Mouse (Mus musculus) bone marrow macrophage, adult 2 months (primary cell): ENCODE measurements around the gene Apoc2. TPM values are rescaled to one million over a fixed set of nuclear protein-coding genes. Genes with fewer than 3 reads are reported as not detected.
"Not testable (repeated sequence)": the region's sequence is repeated elsewhere in the genome, so short reads cannot be mapped to it uniquely, and the experiment has no call there.

Experiments used
- H3K27ac ChIP-seq: 2 replicates; pipeline ENCODE4 v1.5.1; 2012; ENCODE audit warnings: low read depth, low read length; ENCODE audit not compliant: insufficient read depth
- H3K4me1 ChIP-seq: 2 replicates; pipeline ENCODE4 v1.6.1; 2012; ENCODE audit warnings: low read length; ENCODE audit not compliant: control insufficient read depth, insufficient read depth
- H3K4me3 ChIP-seq: 2 replicates; pipeline ENCODE4 v1.5.1; 2012; ENCODE audit warnings: mild to moderate bottlenecking, low read length, moderate library complexity; ENCODE audit not compliant: insufficient read depth
- CTCF ChIP-seq: IDR thresholded peaks from 2 replicates; pipeline ENCODE4 v1.5.1; 2012; ENCODE audit warnings: low read depth, mild to moderate bottlenecking, low read length, moderate library complexity
- POLR2A ChIP-seq: IDR thresholded peaks from 2 replicates; pipeline ENCODE4 v1.6.1; 2012; ENCODE audit warnings: mild to moderate bottlenecking, low read depth, low read length, borderline replicate concordance
- polyA plus RNA-seq: library from polyadenylated mRNA; stranded (reverse); fragments of >200 nt; gene quantifications from 2 replicates; pipeline ENCODE4 v1.2.4, GENCODE M21; 2012; ENCODE audit not compliant: missing spikeins, insufficient read depth, insufficient read length

The Apoc2 gene
- polyA plus RNA-seq, 1 experiment, result 56.2 TPM

DNA sequence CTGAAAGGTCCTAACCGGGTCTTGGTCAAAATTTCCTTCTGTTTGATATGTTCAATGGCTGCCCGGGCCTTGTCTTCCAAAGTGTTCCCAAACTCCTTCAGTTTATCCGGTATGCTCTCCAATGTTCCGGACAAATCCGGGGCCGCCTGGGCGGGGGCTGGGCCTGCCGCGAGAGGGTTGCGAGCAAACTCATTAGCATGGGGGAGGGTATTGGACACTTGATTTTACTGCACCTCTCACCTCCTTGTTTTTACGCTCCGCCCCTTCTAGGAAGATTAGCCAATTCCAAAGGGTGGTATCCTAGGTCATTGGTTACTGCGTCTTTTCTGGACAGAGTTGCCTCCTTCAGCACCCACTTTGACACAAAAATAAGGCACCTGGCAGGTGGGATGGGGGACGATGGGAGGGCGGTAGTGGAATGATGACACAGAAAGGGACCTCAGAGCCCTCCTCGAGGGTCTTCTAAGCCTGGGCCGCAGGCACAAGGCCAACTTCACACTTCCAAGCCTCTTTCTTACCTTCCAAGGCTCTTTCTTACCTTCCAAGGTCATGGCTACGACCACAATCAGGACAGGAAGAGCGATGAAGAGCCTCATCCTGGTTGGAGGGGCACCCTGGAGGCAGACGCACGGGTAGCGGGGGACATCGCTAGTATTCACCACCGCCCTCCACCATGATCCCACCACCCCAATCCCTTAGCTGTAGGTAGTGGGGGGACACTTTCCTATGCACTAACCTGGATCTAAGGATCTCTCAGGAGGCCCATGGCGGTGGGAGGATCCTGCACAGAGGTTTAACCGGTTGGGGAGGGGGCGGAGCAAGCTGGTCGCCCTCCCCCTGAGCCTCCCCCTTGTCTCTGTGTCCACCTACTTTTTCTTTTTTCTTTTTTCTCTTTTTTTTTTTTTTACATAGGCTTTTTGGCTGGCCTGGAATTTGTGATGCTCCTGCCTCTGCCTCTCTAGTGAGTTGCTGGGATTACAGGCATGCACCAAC, 14.4 kb upstream of the Apoc2 start, which contains the start of gene Apoc1:
Gene Apoc1, minus strand, starts transcription at position 788 of the 993 bp plus-strand sequence.
- Histone ChIP-seq H3K4me3 (no peak within 1 kb of the TSS), H3K27ac (peak within 1 kb of the TSS; percentile 98), H3K4me1 (peaks cover 37% of the 10 kb centered on the region)
- no peak for TF ChIP-seq CTCF
- TF ChIP-seq POLR2A, result no peak

DNA sequence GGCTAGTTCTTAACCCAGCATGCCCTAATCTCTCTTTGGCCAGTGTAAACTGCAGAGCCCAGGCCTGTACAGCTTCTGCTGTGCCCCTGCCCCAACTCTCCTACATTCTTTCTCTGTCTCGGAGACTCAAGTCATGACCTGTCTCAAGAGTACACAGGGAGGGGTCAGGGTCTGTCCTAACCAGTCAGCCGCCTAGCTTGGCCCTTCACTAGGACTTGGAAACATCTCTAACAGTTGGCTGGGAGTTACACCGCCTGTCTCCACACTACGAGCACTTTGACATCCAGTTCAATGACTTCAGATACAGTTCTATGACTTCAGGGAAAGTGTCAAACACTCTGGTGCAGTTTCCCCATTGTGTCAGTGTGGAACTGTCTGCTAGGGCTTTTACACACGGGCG, 13.7 kb upstream of the Apoc2 start:
- TF ChIP-seq POLR2A (no peak), CTCF (no peak)
- peaks cover 42% of the 10 kb centered on the region for H3K4me1 ChIP-seq
- H3K27ac ChIP-seq, result no peak overlapping the region
- H3K4me3 ChIP-seq, result no peak overlapping the region

DNA sequence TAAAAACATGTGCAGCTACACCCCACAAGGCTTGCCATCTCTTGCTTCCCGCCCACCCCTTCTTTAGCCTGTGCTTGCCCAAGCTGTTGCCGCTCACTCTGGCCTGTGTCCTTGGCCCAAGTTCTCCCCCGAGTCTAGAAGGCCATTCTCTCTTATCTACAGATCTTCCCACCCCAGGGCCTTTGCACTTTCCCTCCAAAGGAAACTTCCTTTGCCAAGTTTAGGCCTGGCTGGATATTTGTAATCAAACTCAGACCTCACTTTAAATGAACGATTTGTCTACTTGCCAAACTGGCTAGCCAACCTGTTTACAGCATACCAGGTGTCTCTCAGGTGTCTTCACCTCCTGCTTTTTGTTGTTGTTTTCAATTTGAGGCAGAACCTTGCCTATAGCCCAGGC, 13.1 kb upstream of the Apoc2 start:
- peaks cover 38% of the 10 kb centered on the region for H3K4me1 ChIP-seq
- TF ChIP-seq POLR2A, result no peak
- no peak for TF ChIP-seq CTCF
- no peak overlapping the region for H3K27ac ChIP-seq
- no peak overlapping the region for H3K4me3 ChIP-seq

DNA sequence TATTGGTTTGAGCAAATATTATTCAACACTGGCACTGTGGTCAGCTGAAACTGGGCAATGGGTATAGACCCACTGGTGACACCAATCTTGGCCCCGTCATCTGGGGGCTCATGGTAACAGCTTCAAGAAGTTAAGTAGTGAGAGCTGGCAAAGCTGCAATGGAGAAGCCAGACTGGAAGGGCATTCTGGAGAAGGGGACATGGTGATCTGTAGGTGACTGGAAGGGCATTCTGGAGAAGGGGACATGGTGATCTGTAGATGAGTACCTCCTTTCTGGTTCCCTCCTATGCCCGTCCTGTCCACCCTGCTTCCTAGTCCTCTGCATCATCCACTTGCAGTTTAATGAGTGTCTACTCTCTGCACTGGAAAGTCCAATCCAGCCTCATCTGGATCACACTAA, 10.9 kb upstream of the Apoc2 start:
- peaks cover 34% of the 10 kb centered on the region for H3K4me1 ChIP-seq
- no peak overlapping the region for H3K4me3 ChIP-seq
- no peak for TF ChIP-seq CTCF
- no peak for TF ChIP-seq POLR2A
- no peak overlapping the region for H3K27ac ChIP-seq

DNA sequence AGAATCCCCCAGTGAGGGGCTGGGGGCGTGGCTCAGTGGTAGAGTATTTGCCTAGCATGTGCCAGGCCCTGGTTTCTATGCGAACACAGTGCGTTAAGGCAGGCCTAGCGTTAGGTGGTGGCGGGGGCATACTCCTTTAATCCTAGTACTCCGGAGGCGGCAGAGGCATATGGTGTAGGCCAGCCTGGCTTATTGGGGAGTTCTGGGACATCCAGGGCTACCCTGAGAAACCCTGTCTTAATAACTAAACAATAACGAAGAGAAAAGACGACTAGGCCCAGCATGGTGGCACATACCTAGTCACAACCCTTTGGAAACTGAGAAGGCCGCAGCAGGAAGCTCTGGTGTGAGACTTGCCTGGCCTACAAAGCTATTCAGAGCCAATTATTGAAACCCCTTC, 10.4 kb upstream of the Apoc2 start:
- Histone ChIP-seq H3K27ac (no peak overlapping the region), H3K4me1 (peaks cover 35% of the 10 kb centered on the region), H3K4me3 (no peak overlapping the region)
- no peak for TF ChIP-seq POLR2A

DNA sequence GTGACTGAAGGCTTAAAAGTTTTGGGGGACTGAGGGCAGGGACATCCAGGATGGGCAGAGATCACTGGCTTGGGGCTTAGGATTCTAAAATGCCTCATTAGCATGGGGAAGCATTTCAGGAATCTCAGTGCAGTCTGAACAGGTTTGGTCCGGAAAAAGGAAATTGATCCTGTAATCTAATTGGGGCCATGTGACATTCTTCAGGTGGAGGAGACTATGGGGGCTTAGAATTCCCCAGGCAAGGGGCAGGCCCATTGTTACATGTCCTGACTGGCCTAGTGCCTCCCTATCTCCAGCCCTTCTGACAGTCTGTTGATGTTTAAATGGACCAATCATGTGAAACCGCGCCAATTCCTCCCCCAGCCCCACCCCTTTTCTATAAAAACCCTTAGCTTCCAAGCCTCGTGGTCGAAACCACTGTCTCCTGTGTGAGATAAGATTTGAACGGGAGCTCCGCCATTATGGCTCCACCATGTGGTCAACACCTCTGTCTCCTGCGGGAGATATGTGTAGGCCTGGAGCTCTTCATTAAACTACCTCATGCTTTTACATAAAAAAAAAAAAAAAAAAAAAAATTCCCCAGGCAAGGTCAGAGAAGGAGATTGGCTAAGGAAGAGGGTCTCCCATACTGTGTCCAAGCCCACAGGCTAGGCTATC, 9.3 kb upstream of the Apoc2 start:
- H3K4me3 ChIP-seq, H3K27ac ChIP-seq: not testable (repeated sequence)
- H3K4me1 ChIP-seq, result peaks cover 31% of the 10 kb centered on the region

DNA sequence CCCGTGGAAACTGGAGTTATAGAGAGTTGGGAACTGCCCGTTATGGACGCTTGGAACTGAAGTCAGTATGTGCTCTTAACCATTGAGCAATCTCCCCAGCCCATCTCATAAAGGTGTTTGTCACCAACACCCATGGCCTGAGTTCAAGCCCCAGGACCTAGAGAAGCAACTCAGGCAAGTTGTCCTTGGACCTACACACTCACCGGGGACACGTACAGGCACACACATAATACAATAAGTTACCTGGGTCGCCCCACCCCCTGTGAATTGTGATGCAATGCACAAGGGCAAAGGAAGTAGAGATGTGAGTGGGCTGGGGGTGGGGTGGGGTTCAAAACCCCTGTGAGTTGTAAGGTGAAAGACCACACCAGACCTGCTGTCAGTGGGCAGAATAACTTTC, 8.8 kb upstream of the Apoc2 start:
- H3K27ac ChIP-seq, result no peak overlapping the region
- H3K4me3 ChIP-seq, result no peak overlapping the region
- peaks cover 31% of the 10 kb centered on the region for H3K4me1 ChIP-seq
- TF ChIP-seq CTCF (no peak), POLR2A (no peak)

DNA sequence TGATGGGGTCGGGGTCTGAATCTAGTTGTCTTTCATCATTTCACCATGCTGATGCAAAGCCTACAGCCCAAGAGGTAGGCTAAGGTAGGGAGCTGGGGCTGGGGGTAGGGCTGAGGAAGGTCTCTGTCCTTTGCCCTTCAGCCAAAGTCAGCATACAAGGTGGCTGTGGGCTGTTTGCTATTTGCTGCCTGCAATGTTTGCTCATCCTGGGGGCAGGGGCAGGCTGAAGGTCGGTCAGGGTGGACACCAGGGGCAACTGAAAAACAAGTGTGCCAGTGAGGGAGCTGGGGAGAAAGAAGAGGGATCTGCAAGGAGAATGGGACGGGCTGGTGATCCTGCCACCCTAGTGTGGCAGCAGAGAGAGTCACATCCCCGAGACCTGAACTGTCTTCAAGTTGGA, 7.6 kb upstream of the Apoc2 start:
- Histone ChIP-seq H3K4me1 (peaks cover 34% of the 10 kb centered on the region), H3K27ac (no peak overlapping the region), H3K4me3 (no peak overlapping the region)
- TF ChIP-seq CTCF (no peak), POLR2A (no peak)

DNA sequence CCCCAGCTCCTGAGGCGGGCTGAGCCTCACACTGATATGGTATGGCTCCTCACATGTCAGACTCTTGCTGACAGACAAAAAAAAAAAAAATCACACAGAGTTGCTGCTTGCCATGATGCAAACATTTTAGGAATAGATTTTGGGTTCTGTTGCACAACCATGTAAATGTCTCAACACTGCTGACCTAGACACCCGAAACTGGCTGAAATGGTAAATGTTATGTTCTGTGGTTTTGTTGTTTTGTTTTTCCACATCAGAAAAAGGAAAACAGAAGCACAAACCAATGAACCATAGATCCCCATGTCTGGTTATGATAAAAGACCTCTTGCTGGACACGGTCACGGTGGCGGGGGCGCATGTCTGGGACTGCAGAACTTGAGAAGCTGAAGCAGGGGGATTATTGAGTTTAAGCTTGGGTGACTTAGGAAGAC, 6.0 kb upstream of the Apoc2 start:
- Histone ChIP-seq H3K4me1 (peaks cover 34% of the 10 kb centered on the region), H3K27ac (peak overlapping the region; percentile 91), H3K4me3 (no peak overlapping the region)
- TF ChIP-seq CTCF (no peak), POLR2A (no peak)

DNA sequence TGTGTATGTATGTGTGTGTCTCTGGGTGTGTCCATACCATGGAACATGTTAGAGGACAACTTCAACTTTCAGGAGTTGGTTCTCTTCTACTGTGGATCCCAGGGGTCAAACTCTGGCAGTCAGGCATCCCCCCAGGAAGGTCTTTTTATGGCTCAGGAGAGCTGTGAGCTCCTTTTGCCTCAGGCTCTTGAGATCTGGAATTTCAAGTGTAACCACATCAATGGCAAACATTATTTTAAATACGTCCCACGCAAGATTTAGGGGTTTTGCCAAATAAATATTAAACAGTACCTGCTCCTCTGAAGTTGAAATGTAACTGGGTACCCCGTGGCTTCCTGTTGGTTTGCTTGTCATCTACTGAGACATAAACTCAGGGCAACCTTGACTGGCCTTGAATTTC, 5.2 kb upstream of the Apoc2 start:
- Histone ChIP-seq H3K4me3 (no peak overlapping the region), H3K27ac (peak overlapping the region; percentile 62), H3K4me1 (peaks cover 34% of the 10 kb centered on the region)
- TF ChIP-seq POLR2A (no peak), CTCF (no peak)
